Mouse (Mus musculus): ENCODE data around the gene Zfp984.
"Not testable (repeated sequence)": the region's sequence is repeated elsewhere in the genome, so short reads cannot be mapped to it uniquely, and the experiment has no call there.

- not testable (repeated sequence) for TF ChIP-seq CTCF (IDR thresholded peaks at IDR 0.05; ENCODE audit: control insufficient read depth, insufficient read depth, insufficient replicate concordance, low read depth, low read length); POLR2A (IDR thresholded peaks at IDR 0.05; ENCODE audit: control insufficient read depth, low read depth, low read length)
Measured at GRCm38 (mm10) chr4:147791729-147792128, 17.9 kb downstream of the Zfp984 start.

Data from testis, adult 2 months (tissue).